In genomic region chr5:53523046-53523445, GRCm38 (mm10) we compare ENCODE assay signal across 8 mouse cellular contexts. TPM values are rescaled to one million over a fixed set of nuclear protein-coding genes. Genes with fewer than 3 reads are reported as not detected.
DNase-seq lines count a peak whose midpoint lies in the region; ATAC-seq and TF ChIP-seq lines count a peak whose summit lies in the region.

No protein-coding gene starts in this region.

- no peak for TF ChIP-seq POLR2A in kidney, adult 2 months (IDR thresholded peaks at IDR 0.05; ENCODE audit: low read depth, low read length)
- no peak for TF ChIP-seq POLR2A in myocyte (IDR thresholded peaks at IDR 0.05; ENCODE audit: insufficient read length, low read depth)

- H3K27ac ChIP-seq in kidney, adult 2 months (ENCODE audit: insufficient read depth, low read depth, low read length): no peak overlapping the region

- H3K4me1 ChIP-seq in kidney, adult 2 months (ENCODE audit: control insufficient read depth, insufficient read depth, low read length): no peaks in the 10 kb centered on the region

- peak; percentile 37 for DNase-seq in kidney, adult 2 months
- no peak for DNase-seq in kidney, adult 11 months
- DNase-seq in adrenal gland, postnatal 36 days: peak; percentile 88 to 93
- peak; percentile 56 to 80 for DNase-seq in gastrocnemius, postnatal 4 days (ENCODE audit: low spot score in 2 of 2)
- peak; percentile 38 to 54 for DNase-seq in kidney, postnatal 36 days
- DNase-seq in c-Kit-positive CD71-positive TER-119-positive erythroid progenitor cells, embryonic 14.5 days (ENCODE audit: low spot score): no peak

- H3K4me2 ChIP-seq in myocyte (ENCODE audit: low read depth): peak overlapping the region; percentile 70

- no peak overlapping the region for H3ac ChIP-seq in myocyte (ENCODE audit: control insufficient read depth, insufficient read length)

- TF ChIP-seq CTCF in kidney, adult 2 months (conservative IDR thresholded peaks at IDR 0.05; ENCODE audit: insufficient read depth, insufficient read length, low read depth, low read length): no peak

- no peaks in the 10 kb centered on the region for H3K27me3 ChIP-seq in kidney, adult 2 months (replicated peaks; ENCODE audit: control insufficient read depth, insufficient read depth, low read length)
- no peaks in the 10 kb centered on the region for H3K27me3 ChIP-seq in myocyte (ENCODE audit: control insufficient read depth, insufficient read depth, insufficient read length)

- no peak overlapping the region for H3K4me3 ChIP-seq in kidney, adult 2 months (ENCODE audit: insufficient read depth, low read depth, low read length)
- H3K4me3 ChIP-seq in myocyte: no peak overlapping the region

- no peaks in the 10 kb centered on the region for H3K36me3 ChIP-seq in kidney, adult 2 months (ENCODE audit: control insufficient read depth, insufficient read depth, low read length)
- no peaks in the 10 kb centered on the region for H3K36me3 ChIP-seq in myocyte (ENCODE audit: control insufficient read depth, insufficient read depth)

- WGBS in kidney, adult 2 months: 36% methylated on average over 3 of the region's 3 CpGs

- no peaks in the 10 kb centered on the region for H3K79me2 ChIP-seq in myocyte (ENCODE audit: control insufficient read depth, insufficient read depth)

- no peak for ATAC-seq in CD4-positive, CD25-positive, alpha-beta regulatory T cell, adult 4 months

TF ChIP-seq in myocyte, 11 proteins besides CTCF, POLR2A, EP300 and RAD21:
- TF ChIP-seq TCF12 (IDR thresholded peaks at IDR 0.05; ENCODE audit: insufficient read depth, poor library complexity, severe bottlenecking) (no peak), SRF (IDR thresholded peaks at IDR 0.05; ENCODE audit: control insufficient read depth, insufficient read length, low read depth) (no peak), MAX (IDR thresholded peaks at IDR 0.05; ENCODE audit: low read depth) (no peak), CEBPB (IDR thresholded peaks at IDR 0.05; ENCODE audit: insufficient read depth, poor library complexity, severe bottlenecking) (no peak), USF1 (IDR thresholded peaks at IDR 0.05; ENCODE audit: low read depth) (no peak), MYOD1 (IDR thresholded peaks at IDR 0.05; ENCODE audit: control insufficient read depth in 1 of 3, insufficient read length in 2 of 3, low read depth in 2 of 3) (no peak), POLR2AphosphoS2 (IDR thresholded peaks at IDR 0.05; ENCODE audit: insufficient read length, low read depth) (no peak), REST (IDR thresholded peaks at IDR 0.05; ENCODE audit: insufficient read depth, insufficient read length) (no peak), TCF3 (IDR thresholded peaks at IDR 0.05; ENCODE audit: insufficient read length, low read depth) (no peak), MYOG (IDR thresholded peaks at IDR 0.05; ENCODE audit: control insufficient read depth in 1 of 3, insufficient read depth in 1 of 3, insufficient read length in 2 of 3, low read depth in 2 of 3) (no peak), E2F4 (IDR thresholded peaks at IDR 0.05; ENCODE audit: insufficient read depth) (no peak)
TF ChIP-seq in myocyte: peak in this region for 0.

RNA-seq across cellular contexts. Expression of gene Rbpj, which starts 57.1 kb away (rescaled TPM):
- polyA plus RNA-seq in kidney, adult 2 months (2012; rRNA removed): 13.4 and 13.6 TPM in 2 replicates
- 10 to 100 TPM; 39.4 to 44.5 TPM for total RNA-seq in adrenal gland, postnatal 36 days (2021)
- total RNA-seq in gastrocnemius, postnatal 4 days (2021): 10 to 100 TPM; 56.5 to 69.8 TPM
- polyA plus RNA-seq in myocyte (2012; fragmentation: generic; extraction: Trizol): 16.0 TPM
- 10 to 100 TPM; 40.3 to 40.5 TPM for polyA plus RNA-seq in CD4-positive, CD25-positive, alpha-beta regulatory T cell, adult 4 months (2017; shearing (Covaris generic))

Comparison
In these comparisons a context has a peak if more than half of its experiments do, and no peak if none do; other contexts are left out.
1. DNase-seq: peak in kidney, adult 2 months (single experiment), adrenal gland, postnatal 36 days (2 of 2), gastrocnemius, postnatal 4 days (2 of 2) and kidney, postnatal 36 days (2 of 2); none in kidney, adult 11 months (single experiment) and c-Kit-positive CD71-positive TER-119-positive erythroid progenitor cells, embryonic 14.5 days (single experiment).